In genomic region chr2:20072377-20072776, GRCm38 (mm10) we compare ENCODE assay signal across 21 mouse cellular contexts.
A peak's percentile ranks its signal among the peaks of the same experiment; 100 is the strongest.
DNase-seq lines count a peak whose midpoint lies in the region; ATAC-seq and TF ChIP-seq lines count a peak whose summit lies in the region.
"Had no signal": no experiment of that assay in that cellular context is flagged by ENCODE, and none has a peak within 500 bp of the region (broad histone marks: within the 10 kb centered on the region; RNA-seq: fewer than 3 reads in every experiment).

No protein-coding gene starts in this region.

- H3K9me3 ChIP-seq in forebrain, embryonic 12.5 days, result no peaks in the 10 kb centered on the region
- no peaks in the 10 kb centered on the region for H3K9me3 ChIP-seq in forebrain, embryonic 11.5 days (ENCODE audit: control insufficient read depth, low read length)
- H3K9me3 ChIP-seq in lung, embryonic 16.5 days (ENCODE audit: control insufficient read depth, low read length), result no peaks in the 10 kb centered on the region
- H3K9me3 ChIP-seq in forebrain, embryonic 15.5 days, result no peaks in the 10 kb centered on the region
- H3K9me3 ChIP-seq: embryonic facial prominence, embryonic 12.5 days; G1E; heart, embryonic 15.5 days; hindbrain, embryonic 13.5 days had no signal

- TF ChIP-seq CTCF in heart, adult 2 months (IDR thresholded peaks at IDR 0.05), result no peak

- intact Hi-C loops in heart, adult 2 months (cut with DNase I), result no loop called here

- H3K79me2 ChIP-seq in heart, adult 2 months (replicated peaks; ENCODE audit: control insufficient read depth, insufficient read depth, low read length), result no peaks in the 10 kb centered on the region

- no peaks in the 10 kb centered on the region for H3K27me3 ChIP-seq in forebrain, embryonic 12.5 days
- H3K27me3 ChIP-seq in forebrain, embryonic 11.5 days (ENCODE audit: control insufficient read depth, insufficient read depth, low read length), result no peaks in the 10 kb centered on the region
- no peaks in the 10 kb centered on the region for H3K27me3 ChIP-seq in lung, embryonic 16.5 days (ENCODE audit: control insufficient read depth, insufficient read depth, low read depth, low read length)
- H3K27me3 ChIP-seq in forebrain, embryonic 15.5 days, result no peaks in the 10 kb centered on the region
- no peaks in the 10 kb centered on the region for H3K27me3 ChIP-seq in heart, adult 2 months (ENCODE audit: control insufficient read depth, insufficient read depth, low read length)
- H3K27me3 ChIP-seq: embryonic facial prominence, embryonic 12.5 days; heart, embryonic 15.5 days; hindbrain, embryonic 13.5 days had no signal

- no peak overlapping the region for H3K4me2 ChIP-seq in forebrain, embryonic 12.5 days
- H3K4me2 ChIP-seq in forebrain, embryonic 11.5 days (ENCODE audit: low read depth, low read length, severe bottlenecking), result no peak overlapping the region
- peak overlapping the region; percentile 24; the same call in 1 of the 2 replicates for H3K4me2 ChIP-seq in lung, embryonic 16.5 days (ENCODE audit: low read depth, low read length)
- H3K4me2 ChIP-seq in forebrain, embryonic 15.5 days (replicated peaks), result 0 out of 2 replicates have a peak overlapping the region, but pooled peaks have one; percentile 1
- H3K4me2 ChIP-seq: embryonic facial prominence, embryonic 12.5 days; heart, embryonic 11.5 days; heart, embryonic 15.5 days; hindbrain, embryonic 13.5 days had no signal

- TF ChIP-seq POLR2A in heart, adult 2 months (IDR thresholded peaks at IDR 0.05; ENCODE audit: insufficient read depth, low read depth, low read length), result no peak

- 32% methylated on average over 9 of the region's 9 CpGs for WGBS in forebrain, embryonic 12.5 days
- 42% methylated on average over 9 of the region's 9 CpGs for WGBS in forebrain, embryonic 11.5 days
- 15% methylated on average over 9 of the region's 9 CpGs for WGBS in lung, embryonic 16.5 days
- WGBS in forebrain, embryonic 15.5 days, result 16% methylated on average over 9 of the region's 9 CpGs
- 43% methylated on average over 9 of the region's 9 CpGs for WGBS in heart, adult 2 months

- H3K4me1 ChIP-seq in forebrain, embryonic 12.5 days, result no peaks in the 10 kb centered on the region; the same call in 1 of the 2 replicates
- H3K4me1 ChIP-seq in forebrain, embryonic 11.5 days (replicated peaks; ENCODE audit: control insufficient read depth, insufficient read depth, low read length), result no peaks in the 10 kb centered on the region
- H3K4me1 ChIP-seq in lung, embryonic 16.5 days (replicated peaks; ENCODE audit: control insufficient read depth, insufficient read depth, low read length), result peaks cover 9% of the 10 kb centered on the region; the same call in 1 of the 2 replicates
- peaks cover 7% of the 10 kb centered on the region; the same call in 1 of the 2 replicates for H3K4me1 ChIP-seq in forebrain, embryonic 15.5 days
- no peaks in the 10 kb centered on the region for H3K4me1 ChIP-seq in heart, adult 2 months (ENCODE audit: control insufficient read depth, insufficient read depth, low read length)
- H3K4me1 ChIP-seq: embryonic facial prominence, embryonic 12.5 days; heart, embryonic 15.5 days; hindbrain, embryonic 13.5 days had no signal

- H3K36me3 ChIP-seq in forebrain, embryonic 12.5 days (replicated peaks), result no peaks in the 10 kb centered on the region
- H3K36me3 ChIP-seq in forebrain, embryonic 11.5 days (ENCODE audit: control insufficient read depth, insufficient read depth, low read length), result no peaks in the 10 kb centered on the region
- no peaks in the 10 kb centered on the region for H3K36me3 ChIP-seq in lung, embryonic 16.5 days (ENCODE audit: control insufficient read depth, insufficient read depth, low read length)
- H3K36me3 ChIP-seq in forebrain, embryonic 15.5 days, result no peaks in the 10 kb centered on the region
- no peaks in the 10 kb centered on the region for H3K36me3 ChIP-seq in heart, adult 2 months (ENCODE audit: control insufficient read depth, insufficient read depth, low read length)
- H3K36me3 ChIP-seq: embryonic facial prominence, embryonic 12.5 days; G1E; heart, embryonic 15.5 days; hindbrain, embryonic 13.5 days had no signal

- ATAC-seq in forebrain, embryonic 12.5 days (ENCODE audit: low FRiP score), result peak; percentile 53; the same call in 1 of the 2 replicates
- ATAC-seq in forebrain, embryonic 11.5 days (replicated peaks; ENCODE audit: low FRiP score), result no peak; the same call in 1 of the 2 replicates
- ATAC-seq in lung, embryonic 16.5 days (ENCODE audit: low read depth), result no peak; the same call in 1 of the 2 replicates
- peak; percentile 80 for ATAC-seq in forebrain, embryonic 15.5 days (replicated peaks)
- ATAC-seq: CD4-positive, CD25-positive, alpha-beta regulatory T cell, adult 4 months; hindbrain, postnatal 0 days had no signal

- DNase-seq in forebrain, embryonic 11.5 days (ENCODE audit: low spot score), result no peak
- DNase-seq in lung, postnatal 14 days, result no peak
- DNase-seq in retina, postnatal 1 day, result peak; percentile 57
- no peak for DNase-seq in heart, adult 2 months
- DNase-seq: adrenal gland, adult 8-10 months; B cell, adult 2 months; cerebellum, adult 11 months; cerebellum, postnatal 25 days; gastrocnemius, postnatal 10 days; heart, adult 18-20 months; heart, postnatal 14 days had no signal

- H3K9ac ChIP-seq in forebrain, embryonic 12.5 days, result no peak overlapping the region
- H3K9ac ChIP-seq in forebrain, embryonic 11.5 days (ENCODE audit: low read length), result no peak overlapping the region
- no peak overlapping the region for H3K9ac ChIP-seq in lung, embryonic 16.5 days (ENCODE audit: low read length)
- no peak overlapping the region for H3K9ac ChIP-seq in forebrain, embryonic 15.5 days (replicated peaks)
- no peak overlapping the region for H3K9ac ChIP-seq in heart, adult 2 months (ENCODE audit: low read depth, low read length)
- H3K9ac ChIP-seq: embryonic facial prominence, embryonic 12.5 days; heart, embryonic 15.5 days; hindbrain, embryonic 13.5 days had no signal

- H3K4me3 ChIP-seq in forebrain, embryonic 12.5 days (replicated peaks), result no peak overlapping the region
- no peak overlapping the region for H3K4me3 ChIP-seq in forebrain, embryonic 11.5 days (ENCODE audit: low read depth, low read length)
- H3K4me3 ChIP-seq in lung, embryonic 16.5 days (ENCODE audit: low read length), result no peak overlapping the region
- no peak overlapping the region for H3K4me3 ChIP-seq in forebrain, embryonic 15.5 days
- H3K4me3 ChIP-seq in heart, adult 2 months, result no peak overlapping the region
- H3K4me3 ChIP-seq: embryonic facial prominence, embryonic 12.5 days; heart, embryonic 15.5 days; hindbrain, embryonic 13.5 days had no signal

- no peak overlapping the region for H3K27ac ChIP-seq in forebrain, embryonic 12.5 days
- no peak overlapping the region for H3K27ac ChIP-seq in forebrain, embryonic 11.5 days (ENCODE audit: low read depth, low read length)
- no peak overlapping the region for H3K27ac ChIP-seq in lung, embryonic 16.5 days (ENCODE audit: low read length)
- H3K27ac ChIP-seq in forebrain, embryonic 15.5 days (replicated peaks), result no peak overlapping the region
- no peak overlapping the region for H3K27ac ChIP-seq in heart, adult 2 months
- H3K27ac ChIP-seq: embryonic facial prominence, embryonic 12.5 days; heart, embryonic 15.5 days; hindbrain, embryonic 13.5 days; hindbrain, postnatal 0 days had no signal

- no peak for TF ChIP-seq EP300 in heart, adult 2 months (IDR thresholded peaks at IDR 0.05; ENCODE audit: insufficient read depth, low read depth, low read length)

Comparison
In these comparisons a context has a peak if more than half of its experiments do, and no peak if none do; other contexts are left out.
1. ATAC-seq: peak in forebrain, embryonic 12.5 days (single experiment) and forebrain, embryonic 15.5 days (single experiment); none in forebrain, embryonic 11.5 days (single experiment) and lung, embryonic 16.5 days (single experiment).
2. H3K4me2 ChIP-seq: peak in lung, embryonic 16.5 days (single experiment) and forebrain, embryonic 15.5 days (single experiment); none in forebrain, embryonic 12.5 days (single experiment) and forebrain, embryonic 11.5 days (single experiment).